Mouse (Mus musculus) macrophage (primary cell): ENCODE data around the gene Ryr3. TPM values are rescaled to one million over a fixed set of nuclear protein-coding genes. Genes with fewer than 3 reads are reported as not detected.

Experiments used
- H3K27ac ChIP-seq: fragments of 350-480 bp; formaldehyde crosslinking; 2 replicates; pipeline ENCODE4 v1.9.0; 2021
- H3K36me3 ChIP-seq: fragments of 350-480 bp; formaldehyde crosslinking; 2 replicates; pipeline ENCODE4 v1.9.0; 2021; ENCODE audit errors: inconsistent target
- H3K4me3 ChIP-seq: fragments of 350-480 bp; formaldehyde crosslinking; 2 replicates; pipeline ENCODE4 v1.9.0; 2021; ENCODE audit errors: inconsistent target
- H3K79me2 ChIP-seq: fragments of 350-480 bp; formaldehyde crosslinking; 2 replicates; pipeline ENCODE4 v1.9.0; 2021; ENCODE audit errors: inconsistent target
- WGBS: methylation state at CpG from one replicate; pipeline ENCODE4 v1.1.7; 2026; ENCODE audit warnings: inconsistent platforms; ENCODE audit not compliant: missing documents; 5-methylcytosine and 5-hydroxymethylcytosine counted together
- polyA plus RNA-seq: library from polyadenylated mRNA; stranded (reverse); fragments of 250-400 nt; gene quantifications from 3 replicates; pipeline ENCODE4 v1.2.4, GENCODE M21; 2018; ENCODE audit warnings: inconsistent platforms

Gene Ryr3
- polyA plus RNA-seq, 1 experiment from 2014 or later: not detected

- no peaks in the 10 kb centered on the region for H3K79me2 ChIP-seq
- H3K27ac ChIP-seq: no peak overlapping the region
- no peak overlapping the region for H3K4me3 ChIP-seq
- 76% methylated on average over 3 of the region's 3 CpGs for WGBS
- no peaks in the 10 kb centered on the region for H3K36me3 ChIP-seq
These were observed 563.1 kb downstream of the Ryr3 start for GRCm38 (mm10) chr2:112653836-112654235.

GRCm38 (mm10) chr2:112637206-112637605 lies 579.7 kb downstream of the Ryr3 start:
- no peaks in the 10 kb centered on the region for H3K79me2 ChIP-seq
- no peaks in the 10 kb centered on the region for H3K36me3 ChIP-seq
- H3K4me3 ChIP-seq: no peak overlapping the region
- WGBS: 98% methylated on average over 5 of the region's 5 CpGs
- H3K27ac ChIP-seq: no peak overlapping the region

GRCm38 (mm10) chr2:112632536-112632935 lies 584.4 kb downstream of the Ryr3 start:
- Histone ChIP-seq H3K4me3 (no peak overlapping the region), H3K36me3 (no peaks in the 10 kb centered on the region), H3K27ac (no peak overlapping the region), H3K79me2 (no peaks in the 10 kb centered on the region)
- WGBS: 96% methylated on average over 9 of the region's 9 CpGs

GRCm38 (mm10) chr2:112630669-112631068 lies 586.2 kb downstream of the Ryr3 start:
- 88% methylated on average over 11 of the region's 11 CpGs for WGBS
- Histone ChIP-seq H3K27ac (no peak overlapping the region), H3K4me3 (no peak overlapping the region), H3K79me2 (no peaks in the 10 kb centered on the region), H3K36me3 (no peaks in the 10 kb centered on the region)

GRCm38 (mm10) chr2:112625156-112625555 lies 591.7 kb downstream of the Ryr3 start:
- no peaks in the 10 kb centered on the region for H3K36me3 ChIP-seq
- no peak overlapping the region for H3K27ac ChIP-seq
- H3K79me2 ChIP-seq: no peaks in the 10 kb centered on the region
- H3K4me3 ChIP-seq: no peak overlapping the region
- WGBS: 96% methylated on average over 3 of the region's 3 CpGs

GRCm38 (mm10) chr2:112617206-112617605 lies 599.7 kb downstream of the Ryr3 start:
- H3K27ac ChIP-seq: no peak overlapping the region
- no peak overlapping the region for H3K4me3 ChIP-seq
- H3K79me2 ChIP-seq: no peaks in the 10 kb centered on the region
- WGBS: 92% methylated on average over 3 of the region's 3 CpGs
- no peaks in the 10 kb centered on the region for H3K36me3 ChIP-seq

GRCm38 (mm10) chr2:112614375-112614774 lies 602.5 kb downstream of the Ryr3 start:
- 94% methylated on average over 7 of the region's 7 CpGs for WGBS
- H3K27ac ChIP-seq: no peak overlapping the region

GRCm38 (mm10) chr2:112612628-112613027 lies 604.3 kb downstream of the Ryr3 start:
- H3K4me3 ChIP-seq: no peak overlapping the region
- no peak overlapping the region for H3K27ac ChIP-seq
- H3K79me2 ChIP-seq: no peaks in the 10 kb centered on the region
- 89% methylated on average over 3 of the region's 3 CpGs for WGBS
- no peaks in the 10 kb centered on the region for H3K36me3 ChIP-seq

More at GRCm38 (mm10) chr2:112614375-112614774, 602.5 kb downstream of the Ryr3 start:
- H3K4me3 ChIP-seq: no peak overlapping the region
- H3K79me2 ChIP-seq: no peaks in the 10 kb centered on the region
- H3K36me3 ChIP-seq: no peaks in the 10 kb centered on the region

GRCm38 (mm10) chr2:112606536-112606935 lies 610.4 kb downstream of the Ryr3 start:
- WGBS: 95% methylated on average over 3 of the region's 3 CpGs
- H3K79me2 ChIP-seq: no peaks in the 10 kb centered on the region
- H3K4me3 ChIP-seq: no peak overlapping the region
- H3K27ac ChIP-seq: no peak overlapping the region
- H3K36me3 ChIP-seq: no peaks in the 10 kb centered on the region

GRCm38 (mm10) chr2:112602487-112602886 lies 614.4 kb downstream of the Ryr3 start:
- Histone ChIP-seq H3K27ac (no peak overlapping the region), H3K36me3 (no peaks in the 10 kb centered on the region)
- 94% methylated on average over 8 of the region's 8 CpGs for WGBS

GRCm38 (mm10) chr2:112600222-112600621 lies 616.7 kb downstream of the Ryr3 start:
- Histone ChIP-seq H3K79me2 (no peaks in the 10 kb centered on the region), H3K36me3 (no peaks in the 10 kb centered on the region), H3K27ac (no peak overlapping the region), H3K4me3 (no peak overlapping the region)
- 86% methylated on average over 10 of the region's 10 CpGs for WGBS

More at GRCm38 (mm10) chr2:112602487-112602886, 614.4 kb downstream of the Ryr3 start:
- H3K4me3 ChIP-seq: no peak overlapping the region
- no peaks in the 10 kb centered on the region for H3K79me2 ChIP-seq

GRCm38 (mm10) chr2:112597064-112597463 lies 619.8 kb downstream of the Ryr3 start:
- Histone ChIP-seq H3K36me3 (no peaks in the 10 kb centered on the region), H3K79me2 (no peaks in the 10 kb centered on the region), H3K4me3 (no peak overlapping the region), H3K27ac (no peak overlapping the region)
- whole genome bisulfite sequencing: 33% methylated on average over 1 of the region's 1 CpGs

- no peaks in the 10 kb centered on the region for H3K36me3 ChIP-seq
- no peak overlapping the region for H3K4me3 ChIP-seq
- no peaks in the 10 kb centered on the region for H3K79me2 ChIP-seq
- H3K27ac ChIP-seq: no peak overlapping the region
- 55% methylated on average over 5 of the region's 5 CpGs for WGBS
These were observed 620.5 kb downstream of the Ryr3 start for GRCm38 (mm10) chr2:112596415-112596814.

- Histone ChIP-seq H3K4me3 (no peak overlapping the region), H3K36me3 (no peaks in the 10 kb centered on the region), H3K79me2 (no peaks in the 10 kb centered on the region), H3K27ac (no peak overlapping the region)
- 47% methylated on average over 3 of the region's 3 CpGs for WGBS
These were observed 621.1 kb downstream of the Ryr3 start for GRCm38 (mm10) chr2:112595807-112596206.

GRCm38 (mm10) chr2:112593781-112594180 lies 623.1 kb downstream of the Ryr3 start:
- Histone ChIP-seq H3K4me3 (no peak overlapping the region), H3K36me3 (no peaks in the 10 kb centered on the region), H3K79me2 (no peaks in the 10 kb centered on the region), H3K27ac (no peak overlapping the region)
- WGBS: 100% methylated on average over 2 of the region's 2 CpGs

- Histone ChIP-seq H3K36me3 (no peaks in the 10 kb centered on the region), H3K79me2 (no peaks in the 10 kb centered on the region), H3K4me3 (no peak overlapping the region), H3K27ac (no peak overlapping the region)
- 61% methylated on average over 2 of the region's 2 CpGs for WGBS
These were observed 623.6 kb downstream of the Ryr3 start for GRCm38 (mm10) chr2:112593322-112593721.
